Mouse (Mus musculus): ENCODE measurements at regions not wholly inside any gene's neighbourhood (a gene's known extent, or its start where the extent isn't known, plus 50 kb on each side); places are given as distances from the start of the nearest gene placed in this dataset.

GRCm38 (mm10) chr16:62608617-62609016, 178.0 kb downstream of the Nsun3 start:
- DNase-seq (ENCODE audit: low spot score) (no peak), ATAC-seq (ENCODE audit: low FRiP score) (no peak)
- Histone ChIP-seq H3K4me3 (ENCODE audit: low read depth, low read length) (no peak overlapping the region), H3K9me3 (ENCODE audit: low read length) (no peaks in the 10 kb centered on the region), H3K27me3 (ENCODE audit: insufficient read depth, low read length) (no peaks in the 10 kb centered on the region), H3K36me3 (ENCODE audit: insufficient read depth, low read length) (no peaks in the 10 kb centered on the region), H3K9ac (replicated peaks; ENCODE audit: low read length, poor library complexity, severe bottlenecking) (no peak overlapping the region), H3K27ac (ENCODE audit: low read depth, low read length) (no peak overlapping the region), H3K4me1 (ENCODE audit: insufficient read depth, low read length) (no peaks in the 10 kb centered on the region), H3K4me2 (ENCODE audit: low read depth, low read length, poor library complexity, severe bottlenecking) (no peak overlapping the region)
- TF ChIP-seq CTCF (IDR thresholded peaks at IDR 0.05): no peak
- WGBS: 49% methylated on average over 3 of the region's 3 CpGs

GRCm38 (mm10) chr16:62605920-62606319, 180.7 kb downstream of the Nsun3 start:
- Histone ChIP-seq H3K27me3 (ENCODE audit: insufficient read depth, low read length) (no peaks in the 10 kb centered on the region), H3K4me2 (ENCODE audit: low read depth, low read length, poor library complexity, severe bottlenecking) (no peak overlapping the region), H3K27ac (ENCODE audit: low read depth, low read length) (no peak overlapping the region), H3K4me3 (ENCODE audit: low read depth, low read length) (no peak overlapping the region), H3K4me1 (ENCODE audit: insufficient read depth, low read length) (no peaks in the 10 kb centered on the region), H3K36me3 (ENCODE audit: insufficient read depth, low read length) (no peaks in the 10 kb centered on the region), H3K9ac (replicated peaks; ENCODE audit: low read length, poor library complexity, severe bottlenecking) (no peak overlapping the region), H3K9me3 (ENCODE audit: low read length) (no peaks in the 10 kb centered on the region)
- ATAC-seq (ENCODE audit: low FRiP score) (no peak), DNase-seq (ENCODE audit: low spot score) (peak; percentile 28)
- WGBS: 92% methylated on average over 1 of the region's 1 CpGs
- TF ChIP-seq CTCF (IDR thresholded peaks at IDR 0.05): peak; percentile 70

DNA sequence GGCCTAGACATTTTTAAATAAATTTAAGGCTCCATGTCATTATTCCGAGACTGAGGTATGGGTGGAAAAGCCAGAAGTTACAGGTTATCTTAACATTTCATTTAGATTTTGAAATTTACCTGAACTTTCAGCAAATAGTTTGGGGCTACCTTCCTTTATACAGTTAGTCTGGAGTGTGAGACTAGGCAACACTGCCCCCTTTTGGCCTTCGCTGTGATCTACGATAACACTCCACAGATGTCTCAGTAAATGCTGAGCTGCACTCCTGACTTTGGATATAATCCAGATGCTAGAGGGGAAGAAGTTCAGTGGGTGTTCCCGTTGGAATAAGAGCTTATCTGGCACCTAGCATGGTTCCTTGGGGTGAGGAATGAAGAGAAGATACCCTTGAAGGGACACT, 224.6 kb downstream of the Nsun3 start:
- H3K36me3 ChIP-seq (ENCODE audit: insufficient read depth, low read length): no peaks in the 10 kb centered on the region
- peak; percentile 67 for TF ChIP-seq CTCF (IDR thresholded peaks at IDR 0.05)
- H3K9me3 ChIP-seq (ENCODE audit: low read length): no peaks in the 10 kb centered on the region
- no peak overlapping the region for H3K4me3 ChIP-seq (ENCODE audit: low read depth, low read length)
- no peak overlapping the region for H3K4me2 ChIP-seq (ENCODE audit: low read depth, low read length, poor library complexity, severe bottlenecking)
- no peaks in the 10 kb centered on the region for H3K27me3 ChIP-seq (ENCODE audit: insufficient read depth, low read length)
- 45% methylated on average over 4 of the region's 4 CpGs for WGBS
- H3K9ac ChIP-seq (replicated peaks; ENCODE audit: low read length, poor library complexity, severe bottlenecking): no peak overlapping the region
- no peaks in the 10 kb centered on the region for H3K4me1 ChIP-seq (ENCODE audit: insufficient read depth, low read length)
- peak; percentile 61 for DNase-seq (ENCODE audit: low spot score)
- ATAC-seq (ENCODE audit: low FRiP score): no peak
- H3K27ac ChIP-seq (ENCODE audit: low read depth, low read length): no peak overlapping the region

- Histone ChIP-seq H3K4me1 (ENCODE audit: insufficient read depth, low read length) (no peaks in the 10 kb centered on the region), H3K27ac (ENCODE audit: low read depth, low read length) (no peak overlapping the region), H3K9ac (replicated peaks; ENCODE audit: low read length, poor library complexity, severe bottlenecking) (no peak overlapping the region), H3K36me3 (ENCODE audit: insufficient read depth, low read length) (no peaks in the 10 kb centered on the region), H3K4me3 (ENCODE audit: low read depth, low read length) (no peak overlapping the region), H3K4me2 (ENCODE audit: low read depth, low read length, poor library complexity, severe bottlenecking) (no peak overlapping the region), H3K27me3 (ENCODE audit: insufficient read depth, low read length) (no peaks in the 10 kb centered on the region), H3K9me3 (ENCODE audit: low read length) (no peaks in the 10 kb centered on the region)
- WGBS: 84% methylated on average over 2 of the region's 2 CpGs
- no peak for ATAC-seq (ENCODE audit: low FRiP score)
- TF ChIP-seq CTCF (IDR thresholded peaks at IDR 0.05): peak; percentile 61
- DNase-seq (ENCODE audit: low spot score): peak; percentile 11
Measured at GRCm38 (mm10) chr16:62543156-62543555, 243.5 kb downstream of the Nsun3 start.

- TF ChIP-seq CTCF (IDR thresholded peaks at IDR 0.05): no peak
- DNase-seq (ENCODE audit: low spot score): peak; percentile 49
- WGBS: 52% methylated on average over 7 of the region's 7 CpGs
- Histone ChIP-seq H3K4me3 (ENCODE audit: low read depth, low read length) (no peak overlapping the region), H3K9me3 (ENCODE audit: low read length) (no peaks in the 10 kb centered on the region), H3K4me2 (ENCODE audit: low read depth, low read length, poor library complexity, severe bottlenecking) (no peak overlapping the region), H3K9ac (replicated peaks; ENCODE audit: low read length, poor library complexity, severe bottlenecking) (no peak overlapping the region), H3K27ac (ENCODE audit: low read depth, low read length) (peak overlapping the region; percentile 6; the same call in 1 of the 2 replicates), H3K27me3 (ENCODE audit: insufficient read depth, low read length) (no peaks in the 10 kb centered on the region), H3K36me3 (ENCODE audit: insufficient read depth, low read length) (no peaks in the 10 kb centered on the region), H3K4me1 (ENCODE audit: insufficient read depth, low read length) (no peaks in the 10 kb centered on the region)
- peak; percentile 72; the same call in 1 of the 2 replicates for ATAC-seq (ENCODE audit: low FRiP score)
Measured at GRCm38 (mm10) chr16:62537730-62538479, 248.7 kb downstream of the Nsun3 start.

- Histone ChIP-seq H3K4me1 (ENCODE audit: insufficient read depth, low read length) (no peaks in the 10 kb centered on the region), H3K9me3 (ENCODE audit: low read length) (no peaks in the 10 kb centered on the region), H3K4me2 (ENCODE audit: low read depth, low read length, poor library complexity, severe bottlenecking) (no peak overlapping the region), H3K4me3 (ENCODE audit: low read depth, low read length) (no peak overlapping the region), H3K27me3 (ENCODE audit: insufficient read depth, low read length) (no peaks in the 10 kb centered on the region), H3K9ac (replicated peaks; ENCODE audit: low read length, poor library complexity, severe bottlenecking) (no peak overlapping the region), H3K27ac (ENCODE audit: low read depth, low read length) (no peak overlapping the region), H3K36me3 (ENCODE audit: insufficient read depth, low read length) (no peaks in the 10 kb centered on the region)
- no peak for ATAC-seq (ENCODE audit: low FRiP score)
- TF ChIP-seq CTCF (IDR thresholded peaks at IDR 0.05): no peak
- 94% methylated on average over 1 of the region's 1 CpGs for WGBS
- no peak for DNase-seq (ENCODE audit: low spot score)
Measured at GRCm38 (mm10) chr16:62509321-62509720, 277.3 kb downstream of the Nsun3 start.
